Mouse (Mus musculus): ENCODE measurements around the gene Ncl. TPM values are rescaled to one million over a fixed set of nuclear protein-coding genes. Genes with fewer than 3 reads are reported as not detected.

Gene Ncl
- 100 to 1,000 TPM; 111 to 154 (median 130) TPM for total RNA-seq (2022)

DNA sequence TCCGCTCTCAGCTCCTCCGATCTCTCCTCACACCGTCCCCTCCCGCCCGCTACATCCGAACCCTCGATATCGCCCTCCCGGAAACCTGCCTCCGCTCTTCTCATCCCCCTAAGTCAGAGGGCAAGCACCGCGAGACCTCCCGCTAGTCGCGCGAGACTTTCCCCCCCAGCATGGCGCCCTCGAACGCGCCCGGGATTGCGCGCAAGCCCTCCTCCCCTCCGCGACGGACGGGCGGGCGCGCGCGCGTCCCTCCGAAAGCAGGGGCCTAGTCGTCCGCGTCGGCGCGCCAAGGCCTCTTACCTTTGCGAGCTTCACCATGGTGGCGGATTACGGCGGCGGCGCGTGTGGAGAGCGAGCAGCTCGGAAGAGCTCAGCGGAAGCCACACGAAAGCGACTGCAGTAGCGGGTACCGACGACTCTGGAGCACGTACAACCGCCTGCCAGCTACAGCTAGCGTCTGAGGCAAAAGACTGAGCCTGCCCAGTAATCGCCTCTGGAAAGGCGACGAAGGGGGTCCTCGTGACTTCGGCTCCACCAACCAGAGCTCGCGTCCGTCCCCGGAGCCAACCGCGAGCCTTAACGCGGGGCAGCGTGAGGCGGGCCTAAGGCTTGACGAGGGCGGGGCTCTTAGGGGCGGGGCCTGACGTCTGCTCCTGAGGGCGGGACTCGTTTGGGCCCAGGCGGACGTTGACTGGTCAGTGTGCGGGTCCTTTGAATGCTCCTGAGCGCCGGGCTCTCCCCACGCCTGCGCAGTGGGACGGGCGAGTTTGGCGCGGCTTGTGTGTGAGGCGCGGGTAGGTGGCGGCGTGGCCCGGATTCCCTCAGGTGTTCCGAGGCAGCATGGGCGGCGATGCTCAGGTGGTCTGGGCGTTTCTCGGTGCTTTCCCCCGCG lies at the start of gene Ncl:
TSS of gene Ncl (minus strand) at position 495 of the 892 bp plus-strand sequence.
- peak; percentile 98 for DNase-seq (ENCODE audit: low spot score)

DNA sequence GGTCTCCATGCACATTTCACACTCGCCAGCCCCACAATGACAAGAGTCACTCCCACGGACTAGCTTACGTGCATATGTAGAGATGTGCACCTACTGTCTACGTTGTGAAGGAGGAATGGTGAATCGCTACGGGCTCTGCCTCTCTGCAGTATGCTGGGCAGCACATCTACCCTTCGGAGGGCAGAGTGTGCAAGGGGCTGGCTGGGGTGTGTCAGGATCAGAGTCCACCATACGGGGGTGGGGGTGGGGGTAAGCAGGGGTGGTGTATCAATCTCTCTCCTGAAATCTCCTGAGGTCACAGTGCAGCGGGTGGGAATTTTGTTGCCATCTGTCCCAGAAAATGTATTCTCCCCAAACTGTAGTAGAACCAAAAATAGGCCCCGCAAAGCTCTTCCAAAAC lies 49.3 kb upstream of the Ncl start:
- DNase-seq (ENCODE audit: low spot score): no peak

DNA sequence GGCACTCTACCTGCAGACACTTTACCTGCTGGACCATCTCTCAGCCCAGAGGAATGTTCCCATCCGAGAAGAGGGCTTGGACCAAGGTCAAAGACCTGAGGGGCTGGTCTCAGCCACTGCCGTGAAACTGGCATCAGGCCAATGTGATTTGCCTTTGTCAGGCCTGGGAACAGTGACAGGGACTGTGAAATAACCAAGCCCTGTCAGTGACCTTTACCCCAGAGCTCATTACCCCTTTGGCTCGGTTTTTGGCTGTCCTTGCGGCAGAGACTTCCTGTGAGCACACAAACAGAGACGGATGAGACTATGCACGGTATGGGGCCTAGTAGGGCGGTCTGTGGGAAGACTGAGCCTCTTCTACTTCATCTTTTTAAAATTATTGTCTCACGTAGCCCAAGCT lies 47.7 kb upstream of the Ncl start:
- peak; percentile 21 for DNase-seq (ENCODE audit: low spot score)

DNA sequence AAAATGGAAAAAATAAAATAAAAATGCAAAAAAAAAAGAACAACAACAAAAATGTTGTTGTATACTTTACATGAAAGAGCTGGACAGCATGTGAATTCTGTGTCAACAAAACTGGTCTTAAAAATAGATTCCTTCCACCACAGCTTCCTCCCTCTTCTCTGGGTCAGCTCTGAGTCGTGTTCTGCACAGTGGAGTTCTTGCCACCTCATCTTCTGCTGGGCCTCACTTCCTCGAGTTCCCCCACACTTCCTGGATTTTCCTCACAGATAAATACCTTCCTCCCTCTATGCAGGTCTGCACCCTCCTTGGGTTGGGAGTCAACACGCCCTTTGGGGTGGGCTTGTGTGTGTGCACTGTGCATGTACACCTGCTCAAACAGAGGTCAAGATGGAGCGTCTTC lies 47.1 kb upstream of the Ncl start:
- DNase-seq (ENCODE audit: low spot score): peak; percentile 19

DNA sequence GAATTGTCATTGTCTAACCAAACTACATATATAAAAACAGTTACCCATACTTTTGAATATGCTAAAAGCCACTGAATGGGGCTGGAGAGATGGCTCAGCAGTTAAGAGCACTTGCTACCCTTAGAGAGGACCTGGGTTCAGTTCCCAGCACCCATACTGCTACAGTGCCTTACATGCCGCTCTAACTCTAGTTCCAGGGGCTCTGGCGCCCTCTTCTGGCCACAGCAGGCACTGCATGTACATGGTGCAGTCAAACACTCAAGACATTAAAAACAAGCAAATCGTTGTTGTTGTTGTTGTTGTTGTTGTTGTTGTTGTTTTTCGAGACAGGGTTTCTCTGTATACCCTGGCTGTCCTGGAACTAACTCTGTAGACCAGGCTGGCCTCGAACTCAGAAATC lies 45.6 kb upstream of the Ncl start:
- DNase-seq (ENCODE audit: low spot score): no peak

DNA sequence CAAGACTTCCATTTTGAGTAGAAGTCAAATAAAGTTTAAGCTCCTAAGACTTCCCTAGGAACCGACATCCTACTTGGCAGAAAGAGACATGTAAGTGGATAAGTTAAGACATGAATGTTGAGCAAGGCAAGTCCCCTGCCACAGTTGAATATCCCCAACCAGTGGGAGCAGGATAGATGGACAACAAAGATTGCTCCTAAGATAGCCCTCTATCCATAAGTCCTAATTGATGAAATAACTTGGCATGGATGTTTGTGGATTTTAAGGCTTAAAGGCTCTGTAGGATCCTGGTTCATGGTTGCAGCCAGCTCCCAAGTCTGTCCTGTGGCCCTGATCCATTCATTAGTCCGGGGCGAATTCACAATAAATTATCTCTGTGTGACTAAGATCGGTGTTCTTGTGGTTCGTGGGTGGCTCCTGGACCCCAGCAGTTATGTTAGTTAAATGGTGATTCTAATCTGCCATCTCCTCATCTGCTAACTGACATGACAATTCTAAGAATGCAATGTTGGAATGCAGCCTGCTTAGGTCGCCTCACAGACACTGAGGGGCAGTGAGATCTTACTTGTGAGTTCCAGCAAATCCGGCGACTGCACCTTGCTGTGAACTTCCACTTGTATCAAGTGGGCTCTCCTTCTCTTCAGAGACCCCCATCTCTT lies 41.0 kb upstream of the Ncl start:
- DNase-seq (ENCODE audit: low spot score): no peak

DNA sequence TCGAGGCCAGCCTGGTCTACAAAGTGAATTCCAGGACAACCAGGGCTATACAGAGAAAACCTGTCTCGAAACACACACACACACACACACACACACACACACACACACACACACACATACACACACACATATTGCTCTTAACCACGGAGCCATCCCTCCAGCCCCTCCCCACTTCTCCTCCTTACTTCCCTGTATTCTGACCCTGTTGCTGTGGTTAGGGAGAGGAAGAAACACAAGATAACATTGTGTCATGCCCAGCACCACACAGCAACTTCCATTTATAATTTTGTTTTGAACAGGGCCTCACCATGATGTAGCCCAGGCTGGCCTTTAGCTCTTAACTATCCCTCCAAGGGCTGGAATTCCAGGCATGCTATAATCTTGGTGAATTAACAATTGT lies 40.1 kb upstream of the Ncl start:
- DNase-seq (ENCODE audit: low spot score): no peak

DNA sequence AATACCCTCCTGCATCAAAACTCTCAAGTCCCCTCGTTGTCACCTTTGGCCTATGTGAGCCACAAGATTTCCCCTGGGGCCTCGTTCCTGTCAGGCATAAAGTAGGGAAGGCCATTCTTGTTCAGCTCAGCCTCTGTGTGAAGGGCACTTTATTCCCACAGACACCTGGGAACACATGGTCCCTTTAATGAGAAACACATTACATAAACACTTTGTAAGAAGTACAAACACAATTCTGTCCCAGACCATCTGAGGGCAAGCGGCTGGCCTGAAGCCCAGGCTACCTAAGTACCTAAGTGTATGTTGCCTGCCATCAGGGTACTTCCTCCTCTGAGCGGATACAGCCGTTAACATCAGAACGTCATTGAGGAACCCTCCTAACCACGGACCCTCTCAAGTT lies 39.0 kb upstream of the Ncl start:
- DNase-seq (ENCODE audit: low spot score): no peak

DNA sequence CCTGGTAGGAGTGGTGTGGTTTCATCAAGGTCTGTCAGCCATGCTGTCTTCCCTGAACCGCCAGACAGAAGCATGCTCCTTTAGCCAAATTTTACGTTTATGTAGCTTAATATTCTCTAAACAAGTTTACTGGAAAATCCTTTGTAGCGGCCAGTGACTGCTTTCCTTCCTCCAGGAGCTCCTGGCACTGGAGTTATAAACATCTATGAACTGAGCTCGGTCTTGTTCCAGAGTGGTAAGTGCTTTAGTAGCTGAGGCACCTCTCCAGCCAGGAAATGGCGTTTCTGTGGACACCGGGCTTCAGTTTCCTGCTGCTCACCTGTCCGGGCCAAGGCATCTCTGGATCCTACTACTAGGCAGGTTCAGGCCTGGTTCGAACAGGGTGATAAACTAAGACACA lies 38.4 kb upstream of the Ncl start:
- no peak for DNase-seq (ENCODE audit: low spot score)

DNA sequence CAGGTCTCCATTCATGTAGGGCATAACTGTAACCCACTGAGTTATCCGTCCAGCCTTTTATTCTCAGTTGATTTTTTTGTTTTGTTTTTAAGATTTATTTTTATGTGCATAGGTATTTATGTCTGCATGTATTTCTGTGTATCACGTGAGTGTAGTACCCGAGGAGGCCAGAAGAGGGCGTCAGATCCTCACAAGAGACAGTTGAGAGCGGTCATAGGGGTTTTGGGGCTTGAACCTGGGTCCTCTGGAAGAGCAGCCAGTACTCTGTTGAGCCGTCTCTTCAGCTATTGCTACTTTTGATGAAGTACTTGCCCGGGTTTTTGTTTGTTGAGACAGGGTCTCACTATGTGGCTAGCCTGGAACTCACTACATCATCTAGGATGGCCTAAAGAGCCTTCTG lies 36.7 kb upstream of the Ncl start:
- DNase-seq (ENCODE audit: low spot score): no peak

DNA sequence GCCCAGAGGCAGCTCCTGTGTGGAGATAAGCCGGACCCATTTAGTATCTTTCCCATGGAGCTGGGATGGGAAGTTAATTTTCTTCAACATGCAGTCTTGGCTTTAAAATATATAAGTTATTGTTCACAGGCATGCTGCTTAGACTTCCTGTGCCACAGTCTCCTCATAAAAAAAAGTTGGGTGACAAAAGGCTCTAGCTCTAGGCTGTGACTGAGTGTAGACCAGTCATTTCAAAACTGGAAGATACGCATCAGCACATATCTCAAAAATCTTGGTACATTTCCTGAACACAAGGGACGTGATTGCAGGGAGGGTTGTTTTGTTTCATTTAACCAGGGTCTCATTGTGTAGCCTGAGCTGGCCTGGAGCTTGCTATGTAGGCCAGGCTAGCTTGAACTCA lies 35.0 kb upstream of the Ncl start:
- no peak for DNase-seq (ENCODE audit: low spot score)

DNA sequence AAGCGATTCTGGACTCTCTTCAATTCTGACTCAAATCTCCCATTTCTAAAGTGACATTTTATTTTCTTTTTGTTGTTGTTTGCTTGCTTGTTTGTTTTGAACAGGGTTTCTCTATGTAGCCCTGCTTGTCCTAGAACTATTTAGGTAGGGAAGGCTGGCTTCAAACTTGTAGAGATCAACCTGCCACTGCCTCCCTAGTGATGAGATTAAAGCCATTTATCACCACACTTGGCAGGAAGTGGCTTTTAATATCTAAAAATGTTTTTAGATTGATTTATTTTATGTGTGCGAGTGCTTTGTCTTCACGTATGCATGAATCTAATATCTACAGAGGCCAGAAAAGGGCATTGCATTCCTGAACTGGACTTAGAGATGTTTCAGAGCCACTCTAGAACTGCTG lies 34.0 kb upstream of the Ncl start:
- no peak for DNase-seq (ENCODE audit: low spot score)

DNA sequence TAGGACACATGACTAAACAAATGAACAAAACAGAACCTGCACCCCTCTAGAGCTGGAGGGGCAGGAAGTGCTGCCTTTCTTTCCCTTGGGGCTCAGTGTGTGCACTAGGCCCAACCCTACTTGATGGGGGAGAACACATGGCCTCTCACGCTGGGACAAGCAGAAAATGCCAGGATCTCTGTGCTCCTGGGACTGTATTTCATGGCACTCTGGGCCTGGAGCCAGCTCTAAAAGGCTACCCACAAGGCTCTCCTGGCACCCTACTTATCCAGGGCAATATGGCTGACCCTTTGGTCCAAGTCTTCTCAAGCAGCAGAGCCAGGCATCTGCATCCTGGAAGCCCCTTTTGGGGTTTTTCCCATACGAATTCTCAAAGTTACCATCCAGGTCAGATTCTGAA lies 32.2 kb upstream of the Ncl start:
- DNase-seq (ENCODE audit: low spot score): no peak

DNA sequence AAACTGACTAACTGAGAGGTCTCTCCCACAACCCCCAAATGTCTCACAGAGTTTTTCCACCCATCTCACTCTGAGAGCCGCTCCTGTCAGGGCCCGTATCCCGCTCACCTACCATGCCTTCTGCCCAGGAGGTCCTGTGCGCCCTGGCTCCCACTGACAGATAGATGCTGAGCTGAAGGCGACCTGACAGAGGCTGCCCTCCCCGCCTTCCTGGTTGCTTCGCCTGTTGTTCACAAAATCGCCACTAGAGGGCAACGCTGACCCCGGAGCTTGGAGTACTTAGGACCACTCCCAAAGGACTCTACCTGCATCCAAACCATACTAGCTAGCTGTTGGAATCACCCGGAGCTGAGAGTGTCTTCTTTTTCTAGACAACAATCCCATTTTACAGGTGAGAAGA lies 30.0 kb upstream of the Ncl start:
- peak; percentile 62 for DNase-seq (ENCODE audit: low spot score)

DNA sequence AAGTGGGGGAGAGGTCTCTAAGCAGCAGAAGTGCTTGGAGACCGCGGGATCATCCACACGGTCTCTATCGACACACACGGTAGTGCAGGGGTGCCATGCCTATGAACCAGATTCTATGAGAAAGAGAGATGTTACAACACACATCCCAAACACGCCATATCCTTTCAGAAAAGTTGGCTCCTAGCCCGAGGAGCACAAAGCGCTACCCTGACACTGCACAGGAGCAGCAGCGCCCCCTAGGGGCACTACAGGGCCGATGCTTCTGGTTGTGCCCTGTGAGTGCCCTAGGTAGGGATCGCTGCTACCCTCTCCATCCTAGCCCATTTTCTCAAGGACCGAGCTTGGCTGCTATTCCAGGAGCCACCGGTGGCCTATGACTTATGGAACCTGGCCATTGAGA lies 21.8 kb upstream of the Ncl start:
- no peak for DNase-seq (ENCODE audit: low spot score)

DNA sequence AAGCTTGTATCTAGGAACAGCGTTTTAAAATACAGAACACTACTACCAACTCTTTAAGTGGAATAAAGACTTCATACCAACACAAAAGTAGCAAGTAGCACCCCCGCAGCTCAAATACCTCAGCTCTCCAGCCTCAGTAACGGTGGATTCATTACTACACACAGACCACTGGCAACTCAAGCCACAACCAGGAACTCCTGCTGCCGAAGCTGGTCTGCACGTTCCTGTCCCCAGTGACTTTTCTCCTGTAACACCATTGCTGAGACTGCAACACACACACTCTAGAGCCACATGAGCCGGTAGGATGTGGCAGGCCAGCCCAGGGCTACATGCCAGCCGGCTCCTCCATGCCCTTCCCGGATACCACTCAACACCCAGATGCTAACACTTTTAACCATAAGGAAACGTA lies 20.0 kb upstream of the Ncl start:
- no peak for DNase-seq (ENCODE audit: low spot score)

DNA sequence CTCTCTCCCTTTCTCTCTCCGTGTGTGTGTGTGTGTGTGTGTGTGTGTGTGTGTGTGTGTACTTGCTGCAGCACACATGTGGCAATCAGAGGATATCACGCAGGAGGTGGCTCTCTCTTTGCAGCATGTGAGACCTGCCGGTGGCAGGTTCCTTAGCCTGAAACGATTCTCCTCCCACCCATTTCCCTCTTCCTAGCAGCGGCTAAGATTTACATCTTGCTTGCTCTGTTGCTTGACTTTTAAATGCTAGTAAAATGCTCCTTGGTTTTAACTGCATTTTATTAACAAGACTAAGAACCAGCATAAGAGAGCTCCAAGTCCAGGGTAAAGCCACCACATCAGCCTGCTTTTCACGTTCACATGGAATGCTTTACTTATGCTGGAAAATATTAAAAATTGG lies 19.5 kb upstream of the Ncl start:
- no peak for DNase-seq (ENCODE audit: low spot score)

DNA sequence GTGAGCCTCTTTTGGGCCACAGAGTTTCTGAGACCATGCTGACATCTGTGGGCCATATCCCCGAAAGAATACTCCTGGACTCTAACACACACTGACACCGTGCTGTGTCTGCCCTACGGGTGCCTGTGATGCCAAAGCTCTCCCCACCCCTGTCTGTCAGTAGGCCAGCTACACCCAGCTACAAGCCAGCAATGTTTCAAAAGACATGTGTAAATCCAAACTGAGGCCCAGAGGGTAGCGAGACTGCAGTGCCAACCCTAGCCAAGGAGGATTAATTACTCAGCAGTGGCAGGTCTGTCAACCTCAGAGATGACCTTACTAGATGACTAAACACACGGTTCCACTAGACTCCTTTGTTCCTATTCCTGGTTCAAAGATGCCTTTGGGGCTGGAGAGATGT lies 17.2 kb upstream of the Ncl start:
- no peak for DNase-seq (ENCODE audit: low spot score)

DNA sequence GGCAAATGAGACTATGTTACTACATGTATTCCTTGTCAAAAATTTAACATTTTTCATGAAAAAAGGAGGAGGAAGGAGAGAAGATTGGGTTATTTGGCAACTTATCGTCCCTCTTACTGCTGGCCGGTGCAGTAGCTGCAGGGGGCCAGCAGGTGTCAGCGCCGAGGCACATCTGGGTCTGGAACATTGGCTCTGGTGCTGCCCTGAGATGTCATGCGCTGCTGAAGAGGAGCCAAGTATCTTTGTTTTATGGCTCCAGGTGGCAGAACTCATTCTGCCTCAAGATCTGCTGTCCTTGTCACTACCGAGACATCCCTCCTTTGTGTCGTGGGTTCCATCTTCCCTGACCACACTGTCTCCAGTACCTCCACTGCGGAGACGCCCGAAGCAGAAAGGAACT lies 12.8 kb upstream of the Ncl start:
- DNase-seq (ENCODE audit: low spot score): no peak

DNA sequence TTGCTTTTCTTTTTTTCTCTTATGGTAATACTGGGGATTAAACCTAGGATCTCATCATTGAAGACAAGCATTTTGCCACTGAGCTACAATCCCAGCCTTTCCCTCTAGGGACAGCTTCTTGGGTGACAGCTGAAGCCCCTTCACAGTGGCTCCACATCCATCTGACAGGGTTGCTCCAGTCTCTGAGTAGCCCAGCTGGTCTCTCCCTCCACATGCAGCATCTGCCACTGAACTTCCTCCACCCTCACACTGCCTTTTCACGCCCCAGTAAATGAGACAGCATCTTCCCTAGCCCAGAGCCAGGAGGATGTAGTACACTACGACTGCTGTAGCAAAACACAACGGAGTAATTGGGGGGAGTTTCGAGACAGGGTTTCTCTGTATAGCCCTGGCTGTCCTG lies 8.9 kb upstream of the Ncl start:
- DNase-seq (ENCODE audit: low spot score): no peak

DNA sequence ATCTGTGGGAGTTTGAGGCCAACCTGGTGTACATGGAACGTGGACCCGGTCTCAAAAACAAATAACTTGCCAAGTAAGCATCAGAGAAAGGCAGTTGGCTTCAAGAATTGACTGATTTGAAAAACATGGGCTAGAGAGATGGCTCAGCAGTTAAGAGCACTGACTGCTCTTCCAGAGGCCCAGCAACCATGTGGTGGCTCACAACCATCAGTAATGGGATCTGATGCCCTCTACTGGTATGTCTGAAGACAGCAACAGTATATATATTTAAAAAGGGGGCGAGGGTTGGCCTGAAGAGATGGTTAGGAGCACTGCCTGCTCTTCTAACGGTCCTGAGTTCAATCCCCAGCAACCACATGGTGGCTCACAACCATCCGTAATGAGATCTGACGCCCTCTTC lies 4.5 kb upstream of the Ncl start:
- DNase-seq (ENCODE audit: low spot score): no peak

DNA sequence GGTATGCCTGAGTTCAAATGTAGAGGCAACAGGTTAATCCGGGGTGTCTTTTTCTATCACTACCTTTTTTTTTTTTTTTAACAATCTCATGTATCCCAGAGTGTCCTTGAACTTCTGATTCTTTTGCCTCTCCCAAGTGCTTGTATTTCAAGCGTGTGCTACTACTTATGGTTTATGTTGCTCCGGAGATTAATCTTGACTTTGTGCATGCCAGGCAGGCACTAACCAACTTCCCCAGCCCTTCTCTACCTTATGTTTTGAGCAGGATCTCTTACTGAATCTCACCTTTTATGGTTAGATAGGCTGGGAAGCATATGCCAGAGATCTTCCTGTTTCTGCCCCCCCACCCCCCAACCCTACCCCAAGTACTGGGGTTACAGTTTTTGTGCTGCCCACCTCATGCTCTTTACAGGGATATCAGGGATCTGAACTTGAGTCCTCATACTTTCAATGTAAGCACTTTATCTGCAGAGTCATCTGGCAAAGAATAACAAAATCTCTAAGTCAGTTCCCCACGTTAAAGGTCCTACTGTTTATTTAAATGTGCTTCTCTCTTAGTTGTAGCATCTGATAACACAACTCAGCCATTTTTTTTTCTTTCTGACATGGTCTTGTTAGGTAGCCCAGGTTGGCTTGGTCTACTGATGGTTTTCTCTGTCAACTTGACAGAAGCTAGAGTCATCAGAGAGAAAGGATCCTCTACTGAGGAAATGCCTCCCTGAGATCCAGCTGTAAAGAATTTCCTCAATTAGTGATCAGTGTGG lies 2.8 kb upstream of the Ncl start:
- DNase-seq (ENCODE audit: low spot score): no peak

DNA sequence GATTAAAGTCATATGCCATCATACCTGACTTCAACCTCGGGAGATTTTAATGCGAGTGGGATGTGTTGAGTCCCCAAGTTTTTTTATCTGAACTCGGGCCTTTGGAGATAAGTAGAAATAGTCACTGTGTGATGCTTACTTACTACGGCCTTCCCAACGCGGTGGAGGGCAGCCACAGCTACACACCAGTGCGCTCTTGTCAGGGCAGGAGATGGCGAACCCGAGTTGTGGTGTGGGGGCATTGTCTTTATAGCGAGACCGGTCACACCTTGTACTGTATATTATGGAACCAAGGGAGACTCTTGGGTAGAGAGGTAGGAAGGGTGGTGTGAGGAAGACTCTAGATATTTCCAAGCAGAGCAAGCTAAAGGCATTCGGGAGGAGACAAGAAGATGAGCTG lies 1.2 kb upstream of the Ncl start:
- no peak for DNase-seq (ENCODE audit: low spot score)

All from heart, adult 8-10 months (tissue).